Mouse (Mus musculus): ENCODE data around the gene Foxq1. TPM values are rescaled to one million over a fixed set of nuclear protein-coding genes. Genes with fewer than 3 reads are reported as not detected.

Gene Foxq1
- polyA plus RNA-seq, 1 experiment from 2014 or later, result 2.8 TPM

- WGBS, result 49% methylated on average over 6 of the region's 6 CpGs
- no peaks in the 10 kb centered on the region for H3K9me3 ChIP-seq
- no peaks in the 10 kb centered on the region for H3K36me3 ChIP-seq
- no peaks in the 10 kb centered on the region; the same call in none of the 2 replicates for H3K4me1 ChIP-seq
- H3K4me3 ChIP-seq, result no peak overlapping the region
- H3K27me3 ChIP-seq, result no peaks in the 10 kb centered on the region
- no peak overlapping the region for H3K27ac ChIP-seq (replicated peaks)
- no peak overlapping the region for H3K4me2 ChIP-seq (replicated peaks)
- no peak for ATAC-seq (ENCODE audit: low FRiP score, low read depth)
- H3K9ac ChIP-seq (replicated peaks), result no peak overlapping the region
Observed at GRCm38 (mm10) chr13:31577576-31577975, 21.6 kb downstream of the Foxq1 start.

DNA sequence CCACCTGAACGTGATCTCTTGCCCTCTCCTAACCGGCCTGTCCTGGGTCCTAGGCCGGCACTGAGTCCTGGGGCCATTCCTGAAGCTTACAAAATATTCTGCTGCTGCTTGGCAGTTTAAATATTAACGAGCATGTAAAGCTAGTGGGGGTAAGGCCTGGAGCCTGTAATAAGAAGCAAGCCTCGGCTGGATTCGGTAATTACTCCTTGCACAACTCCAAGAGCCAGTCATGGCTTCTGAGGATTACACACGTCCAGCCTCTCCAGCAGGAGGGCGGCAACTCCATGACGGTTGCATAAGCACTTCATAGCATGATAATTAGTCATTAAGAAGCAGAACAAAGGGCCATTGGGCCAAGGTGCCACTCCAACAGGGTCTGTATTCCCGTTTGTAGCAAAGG lies 22.5 kb downstream of the Foxq1 start:
- Histone ChIP-seq H3K9ac (replicated peaks) (no peak overlapping the region), H3K4me1 (no peaks in the 10 kb centered on the region; the same call in none of the 2 replicates), H3K27me3 (no peaks in the 10 kb centered on the region), H3K36me3 (no peaks in the 10 kb centered on the region), H3K27ac (replicated peaks) (no peak overlapping the region), H3K4me2 (replicated peaks) (no peak overlapping the region), H3K9me3 (no peaks in the 10 kb centered on the region), H3K4me3 (no peak overlapping the region)
- ATAC-seq (ENCODE audit: low FRiP score, low read depth), result 0 out of 2 replicates have a peak, but pooled peaks have one; percentile 12
- 56% methylated on average over 10 of the region's 10 CpGs for WGBS

DNA sequence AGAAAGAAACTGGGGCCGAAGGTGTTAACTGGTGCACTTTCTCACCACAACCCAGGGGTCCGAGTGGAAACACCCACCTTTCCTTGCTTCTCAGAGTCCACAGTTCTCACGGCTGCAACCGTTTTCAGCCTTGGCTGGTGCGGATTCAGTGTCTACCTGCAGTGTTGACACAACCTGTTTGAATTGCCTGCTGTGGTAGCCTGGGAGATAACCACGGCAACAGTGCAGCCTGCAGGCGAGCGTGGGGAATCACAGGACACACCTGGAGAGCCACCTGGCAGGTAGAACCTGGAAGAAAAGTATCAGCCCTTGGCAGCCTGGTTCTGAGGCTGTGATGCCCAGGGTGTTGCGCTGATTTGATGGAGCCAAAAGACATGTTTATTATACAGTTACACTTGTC lies 23.9 kb downstream of the Foxq1 start:
- no peaks in the 10 kb centered on the region; the same call in none of the 2 replicates for H3K4me1 ChIP-seq
- no peaks in the 10 kb centered on the region for H3K27me3 ChIP-seq
- H3K4me2 ChIP-seq (replicated peaks), result no peak overlapping the region
- no peak for ATAC-seq (ENCODE audit: low FRiP score, low read depth)
- H3K9me3 ChIP-seq, result no peaks in the 10 kb centered on the region
- no peaks in the 10 kb centered on the region for H3K36me3 ChIP-seq
- no peak overlapping the region for H3K27ac ChIP-seq (replicated peaks)
- no peak overlapping the region for H3K9ac ChIP-seq (replicated peaks)
- no peak overlapping the region for H3K4me3 ChIP-seq
- 66% methylated on average over 9 of the region's 9 CpGs for WGBS

DNA sequence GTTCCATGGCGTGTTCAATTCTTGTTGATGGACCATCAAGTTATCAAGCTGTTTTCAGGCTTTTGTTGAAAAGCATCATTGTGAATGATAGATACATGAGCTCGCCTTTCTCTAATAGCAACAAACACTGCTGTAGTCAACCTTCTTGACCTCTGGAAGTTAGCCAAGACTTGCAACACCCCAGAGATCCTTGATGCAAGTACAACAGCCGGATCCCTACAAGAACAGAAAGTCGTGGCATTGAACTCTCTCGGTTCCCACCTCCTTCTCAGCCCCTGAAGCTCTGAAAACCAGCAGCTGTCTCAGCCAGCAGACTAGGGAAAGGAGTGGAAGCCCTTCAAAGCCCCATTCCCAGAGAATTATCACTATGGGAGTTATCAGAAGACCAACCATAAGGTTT lies 31.4 kb downstream of the Foxq1 start:
- Histone ChIP-seq H3K27me3 (no peaks in the 10 kb centered on the region), H3K4me3 (no peak overlapping the region), H3K9ac (replicated peaks) (no peak overlapping the region), H3K36me3 (no peaks in the 10 kb centered on the region), H3K9me3 (no peaks in the 10 kb centered on the region), H3K4me2 (replicated peaks) (no peak overlapping the region), H3K4me1 (no peaks in the 10 kb centered on the region), H3K27ac (replicated peaks) (no peak overlapping the region)
- 82% methylated on average over 5 of the region's 5 CpGs for WGBS
- ATAC-seq (ENCODE audit: low FRiP score, low read depth), result no peak

GRCm38 (mm10) chr13:31599576-31599975 lies 43.6 kb downstream of the Foxq1 start:
- Histone ChIP-seq H3K4me1 (no peaks in the 10 kb centered on the region), H3K27ac (replicated peaks) (no peak overlapping the region), H3K27me3 (no peaks in the 10 kb centered on the region), H3K4me3 (no peak overlapping the region), H3K9ac (replicated peaks) (no peak overlapping the region), H3K4me2 (replicated peaks) (no peak overlapping the region), H3K9me3 (no peaks in the 10 kb centered on the region), H3K36me3 (no peaks in the 10 kb centered on the region)
- WGBS, result 91% methylated on average over 5 of the region's 5 CpGs
- ATAC-seq (ENCODE audit: low FRiP score, low read depth), result no peak

GRCm38 (mm10) chr13:31603964-31604363 lies 48.0 kb downstream of the Foxq1 start:
- Histone ChIP-seq H3K27me3 (no peaks in the 10 kb centered on the region), H3K27ac (replicated peaks) (no peak overlapping the region), H3K4me2 (replicated peaks) (no peak overlapping the region), H3K9me3 (no peaks in the 10 kb centered on the region), H3K9ac (replicated peaks) (no peak overlapping the region), H3K36me3 (no peaks in the 10 kb centered on the region), H3K4me3 (no peak overlapping the region), H3K4me1 (no peaks in the 10 kb centered on the region)
- ATAC-seq (ENCODE audit: low FRiP score, low read depth), result no peak
- 75% methylated on average over 6 of the region's 6 CpGs for WGBS

Other genes starting within 250 kb of the Foxq1 start
- gene A530084C06Rik, start 3.2 kb downstream of the Foxq1 start, polyA plus RNA-seq (2016; fragmentation: Nextera tagmentation; extraction: Ambion mirVana), result not detected in 2 replicates
- gene Foxf2, start 69.7 kb downstream of the Foxq1 start, polyA plus RNA-seq (2016; fragmentation: Nextera tagmentation; extraction: Ambion mirVana), result 7.6 and 7.9 TPM in 2 replicates